Mouse (Mus musculus): ENCODE data around the gene Hist2h2be. TPM values are rescaled to one million over a fixed set of nuclear protein-coding genes. Genes with fewer than 3 reads are reported as not detected.

The Hist2h2be gene
- polyA plus RNA-seq, 1 experiment from 2014 or later, result 9.7 TPM

GRCm38 (mm10) chr3:96178902-96179301 is 42.0 kb upstream of the Hist2h2be start:
- Histone ChIP-seq H3K4me1 (ENCODE audit: control insufficient read depth, insufficient read depth, low read length) (peaks cover 20% of the 10 kb centered on the region; the same call in 1 of the 2 replicates), H3K4me2 (replicated peaks; ENCODE audit: low read depth, low read length) (no peak overlapping the region), H3K27me3 (ENCODE audit: control insufficient read depth, insufficient read depth, low read length) (no peaks in the 10 kb centered on the region), H3K9ac (replicated peaks; ENCODE audit: low read depth, low read length) (no peak overlapping the region), H3K27ac (ENCODE audit: low read length) (no peak overlapping the region), H3K4me3 (ENCODE audit: low read depth, low read length) (no peak overlapping the region), H3K36me3 (ENCODE audit: control insufficient read depth, insufficient read depth, low read length) (peaks cover 31% of the 10 kb centered on the region), H3K9me3 (ENCODE audit: control insufficient read depth, low read depth, low read length) (no peaks in the 10 kb centered on the region)
- no peak for ATAC-seq (ENCODE audit: insufficient number of reproducible peaks, insufficient read depth, low FRiP score, low read depth)
- WGBS, result 77% methylated on average over 2 of the region's 2 CpGs

- ATAC-seq (ENCODE audit: insufficient number of reproducible peaks, insufficient read depth, low FRiP score, low read depth), result no peak
- 63% methylated on average over 4 of the region's 4 CpGs for whole genome bisulfite sequencing
- no peak overlapping the region for H3K9ac ChIP-seq (replicated peaks; ENCODE audit: low read depth, low read length)
- no peak overlapping the region for H3K27ac ChIP-seq (ENCODE audit: low read length)
- H3K4me3 ChIP-seq (ENCODE audit: low read depth, low read length), result no peak overlapping the region
- H3K4me2 ChIP-seq (replicated peaks; ENCODE audit: low read depth, low read length), result no peak overlapping the region
- peaks cover 17% of the 10 kb centered on the region; the same call in 1 of the 2 replicates for H3K4me1 ChIP-seq (ENCODE audit: control insufficient read depth, insufficient read depth, low read length)
- peaks cover 26% of the 10 kb centered on the region for H3K36me3 ChIP-seq (ENCODE audit: control insufficient read depth, insufficient read depth, low read length)
- H3K27me3 ChIP-seq (ENCODE audit: control insufficient read depth, insufficient read depth, low read length), result no peaks in the 10 kb centered on the region
- no peaks in the 10 kb centered on the region for H3K9me3 ChIP-seq (ENCODE audit: control insufficient read depth, low read depth, low read length)
These were observed 41.4 kb upstream of the Hist2h2be start for GRCm38 (mm10) chr3:96179531-96179930.

GRCm38 (mm10) chr3:96180727-96181477 is 40.0 kb upstream of the Hist2h2be start, which contains the start of gene Sv2a:
Sv2a (plus strand) TSS chr3:96181151.
- no peaks in the 10 kb centered on the region for H3K27me3 ChIP-seq (ENCODE audit: control insufficient read depth, insufficient read depth, low read length)
- peaks cover 17% of the 10 kb centered on the region; the same call in 1 of the 2 replicates for H3K4me1 ChIP-seq (ENCODE audit: control insufficient read depth, insufficient read depth, low read length)
- ATAC-seq (ENCODE audit: insufficient number of reproducible peaks, insufficient read depth, low FRiP score, low read depth), result no peak
- no peaks in the 10 kb centered on the region for H3K9me3 ChIP-seq (ENCODE audit: control insufficient read depth, low read depth, low read length)
- H3K27ac ChIP-seq (ENCODE audit: low read length), result no peak within 1 kb of the TSS; the same call in 1 of the 2 replicates
- peak within 1 kb of the TSS; percentile 52 for H3K9ac ChIP-seq (replicated peaks; ENCODE audit: low read depth, low read length)
- H3K4me2 ChIP-seq (replicated peaks; ENCODE audit: low read depth, low read length), result peak within 1 kb of the TSS; percentile 76
- H3K36me3 ChIP-seq (ENCODE audit: control insufficient read depth, insufficient read depth, low read length), result peaks cover 17% of the 10 kb centered on the region
- H3K4me3 ChIP-seq (ENCODE audit: low read depth, low read length), result peak within 1 kb of the TSS; percentile 50
- WGBS, result 0% methylated on average over 13 of the region's 23 CpGs

- 29% methylated on average over 12 of the region's 12 CpGs for whole genome bisulfite sequencing
- peak overlapping the region; percentile 52; the same call in 1 of the 2 replicates for H3K9ac ChIP-seq (replicated peaks; ENCODE audit: low read depth, low read length)
- no peak overlapping the region; the same call in 1 of the 2 replicates for H3K27ac ChIP-seq (ENCODE audit: low read length)
- H3K36me3 ChIP-seq (ENCODE audit: control insufficient read depth, insufficient read depth, low read length), result peaks cover 12% of the 10 kb centered on the region
- H3K4me1 ChIP-seq (ENCODE audit: control insufficient read depth, insufficient read depth, low read length), result peaks cover 17% of the 10 kb centered on the region; the same call in 1 of the 2 replicates
- ATAC-seq (ENCODE audit: insufficient number of reproducible peaks, insufficient read depth, low FRiP score, low read depth), result no peak
- H3K4me2 ChIP-seq (replicated peaks; ENCODE audit: low read depth, low read length), result peak overlapping the region; percentile 76
- H3K4me3 ChIP-seq (ENCODE audit: low read depth, low read length), result peak overlapping the region; percentile 50
- no peaks in the 10 kb centered on the region for H3K9me3 ChIP-seq (ENCODE audit: control insufficient read depth, low read depth, low read length)
- H3K27me3 ChIP-seq (ENCODE audit: control insufficient read depth, insufficient read depth, low read length), result no peaks in the 10 kb centered on the region
These were observed 39.2 kb upstream of the Hist2h2be start for GRCm38 (mm10) chr3:96181510-96182381.

DNA sequence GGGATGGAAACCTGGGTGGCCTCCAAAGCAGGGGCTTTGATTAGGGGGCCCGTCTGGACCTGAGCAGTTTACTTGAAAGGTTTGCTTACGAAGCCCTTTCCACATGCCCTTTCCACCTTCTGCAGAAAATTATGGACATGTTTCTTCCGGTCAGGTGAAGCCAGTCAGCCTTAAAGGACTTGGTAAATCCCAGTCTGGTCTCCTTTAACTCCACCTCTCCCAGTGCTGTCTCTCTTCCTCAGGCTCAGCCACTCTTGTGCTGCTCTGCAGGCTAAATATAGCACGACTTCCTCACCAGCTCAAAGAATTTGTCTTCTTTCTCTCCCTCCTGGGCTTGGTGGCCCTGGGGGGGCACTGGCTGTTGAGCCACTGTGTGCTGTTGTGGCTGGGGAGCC is 38.5 kb upstream of the Hist2h2be start:
- no peak overlapping the region for H3K27ac ChIP-seq (ENCODE audit: low read length)
- H3K9ac ChIP-seq (replicated peaks; ENCODE audit: low read depth, low read length), result no peak overlapping the region
- no peak for ATAC-seq (ENCODE audit: insufficient number of reproducible peaks, insufficient read depth, low FRiP score, low read depth)
- H3K4me1 ChIP-seq (ENCODE audit: control insufficient read depth, insufficient read depth, low read length), result peaks cover 17% of the 10 kb centered on the region; the same call in 1 of the 2 replicates
- no peaks in the 10 kb centered on the region for H3K27me3 ChIP-seq (ENCODE audit: control insufficient read depth, insufficient read depth, low read length)
- 14% methylated on average over 4 of the region's 4 CpGs for WGBS
- H3K4me2 ChIP-seq (replicated peaks; ENCODE audit: low read depth, low read length), result peak overlapping the region; percentile 76
- peak overlapping the region; percentile 50; the same call in 1 of the 2 replicates for H3K4me3 ChIP-seq (ENCODE audit: low read depth, low read length)
- peaks cover 13% of the 10 kb centered on the region for H3K36me3 ChIP-seq (ENCODE audit: control insufficient read depth, insufficient read depth, low read length)
- H3K9me3 ChIP-seq (ENCODE audit: control insufficient read depth, low read depth, low read length), result no peaks in the 10 kb centered on the region

GRCm38 (mm10) chr3:96192977-96193376 is 27.9 kb upstream of the Hist2h2be start:
- ATAC-seq (ENCODE audit: insufficient number of reproducible peaks, insufficient read depth, low FRiP score, low read depth), result no peak
- no peaks in the 10 kb centered on the region for H3K9me3 ChIP-seq (ENCODE audit: control insufficient read depth, low read depth, low read length)
- H3K4me2 ChIP-seq (replicated peaks; ENCODE audit: low read depth, low read length), result no peak overlapping the region
- H3K27ac ChIP-seq (ENCODE audit: low read length), result no peak overlapping the region
- no peak overlapping the region for H3K4me3 ChIP-seq (ENCODE audit: low read depth, low read length)
- peaks cover 4% of the 10 kb centered on the region; the same call in 1 of the 2 replicates for H3K4me1 ChIP-seq (ENCODE audit: control insufficient read depth, insufficient read depth, low read length)
- 65% methylated on average over 12 of the region's 12 CpGs for WGBS
- no peak overlapping the region for H3K9ac ChIP-seq (replicated peaks; ENCODE audit: low read depth, low read length)
- H3K36me3 ChIP-seq (ENCODE audit: control insufficient read depth, insufficient read depth, low read length), result no peaks in the 10 kb centered on the region; the same call in 1 of the 2 replicates
- H3K27me3 ChIP-seq (ENCODE audit: control insufficient read depth, insufficient read depth, low read length), result no peaks in the 10 kb centered on the region

GRCm38 (mm10) chr3:96194966-96195365 is 26.0 kb upstream of the Hist2h2be start:
- ATAC-seq (ENCODE audit: insufficient number of reproducible peaks, insufficient read depth, low FRiP score, low read depth), result no peak
- no peak overlapping the region for H3K4me2 ChIP-seq (replicated peaks; ENCODE audit: low read depth, low read length)
- H3K27me3 ChIP-seq (ENCODE audit: control insufficient read depth, insufficient read depth, low read length), result no peaks in the 10 kb centered on the region
- no peak overlapping the region for H3K27ac ChIP-seq (ENCODE audit: low read length)
- no peak overlapping the region for H3K9ac ChIP-seq (replicated peaks; ENCODE audit: low read depth, low read length)
- WGBS, result 86% methylated on average over 10 of the region's 10 CpGs
- H3K4me1 ChIP-seq (ENCODE audit: control insufficient read depth, insufficient read depth, low read length), result peaks cover 4% of the 10 kb centered on the region; the same call in 1 of the 2 replicates
- no peaks in the 10 kb centered on the region for H3K9me3 ChIP-seq (ENCODE audit: control insufficient read depth, low read depth, low read length)
- no peaks in the 10 kb centered on the region; the same call in 1 of the 2 replicates for H3K36me3 ChIP-seq (ENCODE audit: control insufficient read depth, insufficient read depth, low read length)
- no peak overlapping the region for H3K4me3 ChIP-seq (ENCODE audit: low read depth, low read length)

- H3K4me2 ChIP-seq (replicated peaks; ENCODE audit: low read depth, low read length), result no peak overlapping the region
- H3K36me3 ChIP-seq (ENCODE audit: control insufficient read depth, insufficient read depth, low read length), result no peaks in the 10 kb centered on the region; the same call in 1 of the 2 replicates
- H3K27me3 ChIP-seq (ENCODE audit: control insufficient read depth, insufficient read depth, low read length), result no peaks in the 10 kb centered on the region
- H3K9me3 ChIP-seq (ENCODE audit: control insufficient read depth, low read depth, low read length), result no peaks in the 10 kb centered on the region
- no peak overlapping the region for H3K27ac ChIP-seq (ENCODE audit: low read length)
- WGBS, result 89% methylated on average over 11 of the region's 11 CpGs
- no peak overlapping the region for H3K4me3 ChIP-seq (ENCODE audit: low read depth, low read length)
- no peak overlapping the region for H3K9ac ChIP-seq (replicated peaks; ENCODE audit: low read depth, low read length)
- ATAC-seq (ENCODE audit: insufficient number of reproducible peaks, insufficient read depth, low FRiP score, low read depth), result no peak
- H3K4me1 ChIP-seq (ENCODE audit: control insufficient read depth, insufficient read depth, low read length), result peaks cover 4% of the 10 kb centered on the region; the same call in 1 of the 2 replicates
These were observed 25.2 kb upstream of the Hist2h2be start for GRCm38 (mm10) chr3:96195616-96196313.
